Mouse (Mus musculus) T-helper 2 cell (primary cell): ENCODE data around the gene Rcc1.

ENCODE experiments used
- in situ Hi-C: fragments of 300-600 bp; cut with MboI, MseI; formaldehyde crosslinking; loops from one replicate; pipeline ENCODE4 v1.15.1; 2025; ENCODE audit warnings: high pct_unique_total_duplicates

The Rcc1 gene

DNA sequence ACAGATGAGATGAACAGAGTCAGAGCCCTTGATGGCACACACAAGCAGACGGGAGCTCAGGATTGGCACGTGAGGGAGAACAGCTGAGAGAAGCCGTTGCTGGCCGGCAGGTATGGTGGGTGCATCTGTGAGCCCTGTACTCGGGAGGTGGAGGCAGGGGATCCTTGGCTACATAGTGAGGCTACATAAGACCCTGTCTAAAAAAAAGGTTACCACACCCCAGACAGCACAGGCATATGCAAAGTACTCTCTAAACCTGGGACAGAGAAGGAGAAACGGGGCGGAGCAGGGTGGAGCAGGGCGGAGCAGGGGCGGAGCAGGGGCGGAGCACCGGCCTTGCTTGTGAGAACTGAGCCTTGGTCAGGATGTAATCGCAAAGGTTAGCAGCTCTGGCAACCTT lies 2.8 kb upstream of the Rcc1 start:
- in situ Hi-C loops = no loop called here

DNA sequence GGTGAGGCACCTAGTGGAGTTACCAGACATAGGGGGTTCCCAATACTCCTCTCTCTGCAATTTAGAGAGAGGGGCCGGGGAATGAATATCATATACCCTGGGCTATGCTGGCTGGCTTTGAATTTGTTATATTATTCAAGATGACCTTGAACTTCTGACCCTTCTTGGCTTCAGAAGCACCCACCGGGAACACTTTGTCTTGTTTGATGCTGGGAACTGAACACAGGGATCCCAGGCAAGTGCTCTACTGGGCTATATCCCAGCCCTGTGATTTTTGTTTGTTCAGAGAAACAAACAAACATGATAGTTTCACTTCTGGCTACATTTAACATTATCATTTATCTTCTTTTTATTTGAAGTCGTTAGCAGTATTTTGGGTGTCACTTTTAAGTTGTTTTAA lies 2.0 kb upstream of the Rcc1 start:
- in situ Hi-C loops = no loop called here

DNA sequence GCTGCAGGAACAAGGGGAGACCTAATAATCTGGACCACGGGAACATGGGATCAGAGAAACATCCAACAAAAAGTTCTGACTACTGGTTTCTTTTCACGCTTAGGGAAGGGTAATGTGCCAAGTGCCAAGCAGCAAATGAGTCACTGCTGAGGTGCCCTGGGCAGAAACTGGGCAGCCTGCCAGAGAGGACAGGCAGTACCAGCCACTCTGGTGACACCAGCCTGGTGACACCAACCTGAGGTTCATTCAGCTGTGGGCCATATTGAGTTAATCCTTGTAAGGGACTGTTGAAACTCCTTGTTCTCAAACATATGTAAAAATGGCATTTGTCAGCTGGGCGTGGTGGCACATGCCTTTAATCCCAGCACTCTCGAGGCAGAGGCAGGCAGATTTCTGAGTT lies 1.2 kb upstream of the Rcc1 start:
- in situ Hi-C loops = no loop called here

DNA sequence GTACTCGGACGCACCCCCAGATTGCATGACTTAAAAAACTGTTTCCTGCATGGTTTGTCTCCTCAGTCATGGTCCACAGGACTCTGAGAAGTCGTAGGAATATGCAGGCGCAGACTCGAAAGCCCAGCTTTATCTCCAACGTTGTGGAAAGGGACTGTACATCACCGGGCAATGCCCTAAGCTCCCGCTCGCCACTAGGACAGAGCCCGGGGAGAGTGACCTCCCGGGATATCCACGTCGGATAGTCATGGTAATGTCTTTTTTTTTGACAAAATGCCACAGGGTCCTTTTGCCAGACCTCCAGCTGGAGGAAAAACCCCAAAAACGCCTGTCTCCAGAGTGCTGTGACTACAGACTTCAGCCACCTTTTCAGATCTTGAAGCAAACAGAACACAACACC lies 666 bp downstream of the Rcc1 start:
- in situ Hi-C loops = no loop called here

DNA sequence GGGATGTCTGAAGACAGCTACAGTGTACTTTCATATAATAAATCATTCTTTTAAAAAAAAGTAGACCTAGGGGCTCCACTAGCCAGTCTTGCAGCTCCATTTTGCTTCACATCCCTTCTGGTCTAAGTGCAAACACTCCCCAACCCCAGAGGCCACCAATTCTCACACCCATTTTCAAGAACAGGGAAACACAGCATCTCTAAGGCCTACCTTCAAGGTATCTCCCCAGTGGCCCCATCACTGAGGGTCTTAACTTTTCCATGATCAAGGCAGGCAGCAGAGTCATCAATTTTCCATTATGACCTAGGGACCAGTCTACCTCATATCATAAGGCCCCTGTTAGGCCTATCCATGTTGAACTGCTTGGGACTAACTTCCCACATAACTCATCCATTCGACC lies 2.0 kb downstream of the Rcc1 start:
- in situ Hi-C loops = no loop called here

DNA sequence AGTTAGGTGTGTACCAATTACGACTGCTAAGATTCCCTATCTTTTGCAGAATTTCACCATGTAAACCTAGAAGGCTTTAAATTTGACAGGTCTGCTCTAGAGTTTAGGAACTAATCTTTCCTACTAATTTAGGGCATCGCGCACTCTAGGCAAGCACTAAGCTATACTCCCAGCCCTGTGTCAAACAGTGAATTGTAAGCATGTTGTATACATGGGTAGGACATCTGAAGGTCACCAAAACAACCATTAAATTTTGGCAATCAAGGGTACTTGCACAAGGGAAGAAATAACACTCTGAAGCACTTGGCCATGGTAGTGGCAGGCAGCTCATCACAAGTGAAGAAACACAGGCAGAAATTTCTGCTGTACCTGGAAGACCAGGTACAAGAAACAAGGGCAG lies 2.6 kb downstream of the Rcc1 start:
- in situ Hi-C loops = no loop called here

DNA sequence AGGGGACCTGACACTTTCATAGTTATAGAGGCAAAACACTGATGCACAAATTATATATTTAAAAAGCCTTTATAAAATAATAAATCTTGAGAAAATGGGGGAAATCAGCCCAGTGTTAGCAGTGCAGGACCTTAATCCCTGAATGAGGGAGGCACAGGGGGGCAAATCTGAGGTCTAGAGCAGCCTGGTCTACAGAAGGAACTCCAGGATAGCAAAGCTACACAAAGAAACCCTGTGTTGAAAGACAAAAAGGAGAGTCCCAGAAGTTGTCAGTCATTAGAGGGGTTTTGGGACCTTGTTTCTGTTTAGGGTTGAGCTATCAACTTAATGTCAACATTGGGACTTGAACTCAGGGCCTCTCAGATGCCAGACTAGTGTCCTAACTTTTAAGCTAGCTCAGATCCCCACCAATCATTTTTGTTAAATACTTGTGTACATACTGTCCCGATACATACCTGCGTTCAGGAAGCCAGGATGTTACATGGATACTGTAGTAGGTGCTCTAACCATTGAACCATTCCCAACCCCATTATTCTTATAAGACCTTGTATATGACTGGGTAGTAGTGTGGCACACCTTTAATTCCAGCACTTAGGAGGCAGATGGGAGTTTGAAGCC lies 3.2 kb downstream of the Rcc1 start:
- in situ Hi-C loops = no loop called here

DNA sequence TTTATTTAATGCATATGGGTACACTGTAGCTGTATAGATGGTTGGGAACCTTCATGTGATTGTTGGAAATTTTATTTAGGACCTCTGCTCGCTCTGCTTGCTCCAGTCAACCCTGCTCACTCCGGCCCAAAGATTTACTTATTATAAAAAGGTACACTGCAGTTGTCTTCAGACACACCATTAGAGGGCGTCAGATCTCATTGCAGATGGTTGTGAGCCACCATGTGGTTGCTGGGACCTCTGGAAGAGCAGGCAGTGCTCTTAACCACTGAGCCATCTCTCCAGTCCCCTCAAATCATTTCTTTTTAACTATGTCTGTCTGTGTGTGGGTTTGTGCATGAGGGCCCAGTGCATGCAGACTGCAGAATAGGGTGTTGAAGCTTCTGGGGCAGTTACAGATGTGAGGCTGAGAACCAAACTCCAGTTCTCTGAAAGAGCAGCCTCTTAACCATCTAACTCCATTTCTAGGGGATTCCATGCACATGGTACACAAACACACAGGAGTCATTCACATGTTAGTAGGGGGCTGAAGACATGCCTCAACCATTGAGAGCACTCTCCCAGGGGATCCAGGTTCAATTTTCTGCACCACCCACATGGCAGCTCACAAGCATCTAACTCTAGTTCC lies 3.8 kb downstream of the Rcc1 start:
- in situ Hi-C loops = no loop called here

DNA sequence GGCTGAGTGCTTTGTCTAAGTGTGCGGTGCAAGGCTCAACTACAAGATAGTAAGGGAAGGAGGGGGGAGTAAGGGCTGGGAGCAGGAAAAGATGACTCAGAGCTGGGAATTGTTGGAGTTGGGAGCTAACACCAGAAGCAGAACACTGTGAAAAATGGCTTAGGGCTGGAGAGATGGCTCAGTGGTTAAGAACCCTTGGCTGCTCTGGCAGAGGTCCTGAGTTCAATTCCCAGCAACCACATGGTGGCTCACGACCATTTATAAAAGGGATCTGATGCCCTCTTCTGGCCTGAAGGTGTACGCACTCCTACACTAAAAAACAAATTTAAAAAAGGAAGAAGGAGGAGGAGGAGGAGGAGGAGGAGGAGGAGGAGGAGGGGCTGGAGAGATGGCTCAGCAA lies 6.7 kb downstream of the Rcc1 start:
- in situ Hi-C loops = no loop called here

DNA sequence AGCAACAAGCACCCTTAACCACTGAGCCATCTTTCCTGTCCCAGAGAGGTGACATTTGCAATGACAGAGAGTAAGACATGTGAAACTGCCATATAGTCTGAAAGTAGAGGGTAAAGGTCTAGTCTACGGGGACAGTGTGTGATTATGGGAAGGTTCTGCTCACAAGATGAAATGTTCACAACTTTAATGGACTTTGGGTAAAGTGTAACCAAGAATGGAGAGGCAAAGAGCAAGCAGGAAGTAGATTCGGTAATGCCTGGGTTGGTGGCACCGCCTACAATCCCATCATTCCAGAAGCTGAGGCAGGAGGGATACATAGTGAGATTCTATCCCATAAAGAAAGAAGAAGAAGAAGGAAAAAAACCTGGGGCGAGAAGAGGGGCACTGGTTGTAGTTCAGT lies 7.1 kb downstream of the Rcc1 start:
- in situ Hi-C loops = no loop called here

DNA sequence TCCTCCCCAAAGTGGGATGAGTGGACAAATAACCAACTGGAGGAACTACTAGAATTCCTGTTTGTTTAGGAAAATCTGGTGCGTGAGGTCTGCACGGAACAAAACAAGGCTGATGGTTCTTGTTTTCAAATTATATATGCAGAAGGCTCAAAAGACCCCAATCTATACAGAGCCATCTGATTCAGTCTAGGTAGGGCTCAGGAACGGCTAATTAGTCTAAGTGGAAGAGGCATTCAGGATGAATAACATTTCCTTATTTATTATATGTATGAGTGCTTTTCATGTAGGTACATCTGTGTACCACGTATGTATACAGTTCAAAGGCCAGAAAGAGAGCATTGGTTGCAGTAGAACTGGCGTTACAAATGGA lies 7.6 kb downstream of the Rcc1 start:
- in situ Hi-C loops = no loop called here

DNA sequence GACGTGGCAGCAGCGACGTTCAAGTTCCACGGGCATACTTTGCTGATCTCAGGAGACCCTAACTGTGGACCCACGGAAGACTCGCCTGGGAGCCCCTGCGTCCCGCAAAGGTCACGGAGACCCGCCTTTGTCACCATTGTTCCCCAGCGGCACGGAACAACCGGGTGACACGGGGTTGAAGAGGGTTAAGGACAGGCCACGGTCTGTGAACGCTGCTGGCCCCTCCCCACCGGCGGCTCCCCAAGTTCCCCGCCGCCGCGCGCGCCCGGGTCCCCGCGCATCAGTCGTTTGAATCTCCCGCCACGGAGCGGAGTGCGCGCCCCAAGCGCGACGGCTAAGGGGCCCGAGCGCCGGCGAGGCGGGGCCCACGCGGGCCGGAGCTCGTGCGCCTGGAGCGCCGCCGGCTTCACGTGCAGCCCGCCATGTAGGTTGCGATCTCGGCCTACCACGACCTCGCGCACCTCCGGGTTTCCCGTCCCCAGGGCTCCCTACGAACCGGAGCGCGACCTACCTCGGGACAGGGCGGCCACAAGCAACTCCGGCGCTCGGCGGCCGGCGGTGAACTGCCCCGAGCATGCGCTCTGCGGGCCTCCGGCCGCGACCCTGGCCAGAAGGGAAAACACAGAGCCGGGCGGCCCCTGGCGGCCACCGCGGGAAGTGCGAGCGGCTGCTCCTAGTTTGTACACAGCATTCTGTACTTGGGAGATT lies 8.1 kb downstream of the Rcc1 start:
- in situ Hi-C loops = no loop called here

DNA sequence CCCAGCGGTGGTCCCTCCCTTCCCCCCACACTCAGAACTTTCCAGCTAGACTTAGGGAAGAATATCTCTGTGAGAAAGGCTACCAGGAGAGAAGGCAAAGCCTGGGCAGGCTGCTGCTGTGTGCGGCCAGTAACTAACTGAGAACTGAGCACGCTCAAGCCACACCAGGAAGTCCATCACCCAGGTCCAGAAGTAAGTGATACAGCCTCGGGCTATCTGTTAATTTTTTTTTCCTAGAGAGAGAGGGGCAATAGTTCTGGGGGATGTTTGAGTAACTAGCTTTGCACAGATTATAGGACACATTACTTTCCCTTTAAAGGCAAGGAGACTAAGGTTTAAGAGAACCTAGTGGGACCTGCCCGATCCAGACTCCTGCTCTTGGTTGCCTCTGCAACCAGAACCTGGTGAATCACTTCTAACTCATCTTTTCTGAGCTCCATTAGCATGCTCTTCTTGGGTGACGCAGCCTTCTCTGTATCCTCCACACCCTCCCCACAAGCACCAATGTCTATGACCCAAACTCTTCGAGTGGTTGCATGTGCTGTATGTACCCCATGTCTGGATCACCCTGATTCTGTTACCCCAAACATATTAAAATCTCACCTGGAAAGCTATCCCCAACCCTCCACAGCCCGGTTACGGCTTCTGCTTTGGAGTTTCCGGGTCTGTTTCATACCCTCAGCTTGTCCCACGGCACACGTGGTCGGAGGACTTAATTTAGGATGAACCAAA lies 8.8 kb downstream of the Rcc1 start:
- in situ Hi-C loops = no loop called here

DNA sequence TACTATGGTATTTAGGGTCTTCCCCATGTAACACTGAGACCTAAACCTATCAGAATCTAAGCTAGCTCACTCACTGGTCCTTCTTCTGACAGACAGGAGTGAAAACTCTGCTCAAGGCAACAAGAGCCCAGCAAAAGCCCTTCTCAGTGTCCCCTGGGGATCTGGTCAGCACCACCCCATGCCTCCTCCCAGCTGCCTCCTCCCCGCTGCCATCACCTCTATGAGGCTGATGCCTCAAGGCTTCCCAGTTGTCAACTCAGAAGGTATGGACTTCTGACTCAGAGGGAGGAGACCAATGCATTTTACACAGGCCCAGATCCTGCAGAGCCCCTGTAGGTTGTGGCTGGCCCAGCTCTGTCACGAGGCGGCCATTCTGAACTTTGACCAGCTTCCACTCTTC lies 12.0 kb downstream of the Rcc1 start:
- in situ Hi-C loops = no loop called here

DNA sequence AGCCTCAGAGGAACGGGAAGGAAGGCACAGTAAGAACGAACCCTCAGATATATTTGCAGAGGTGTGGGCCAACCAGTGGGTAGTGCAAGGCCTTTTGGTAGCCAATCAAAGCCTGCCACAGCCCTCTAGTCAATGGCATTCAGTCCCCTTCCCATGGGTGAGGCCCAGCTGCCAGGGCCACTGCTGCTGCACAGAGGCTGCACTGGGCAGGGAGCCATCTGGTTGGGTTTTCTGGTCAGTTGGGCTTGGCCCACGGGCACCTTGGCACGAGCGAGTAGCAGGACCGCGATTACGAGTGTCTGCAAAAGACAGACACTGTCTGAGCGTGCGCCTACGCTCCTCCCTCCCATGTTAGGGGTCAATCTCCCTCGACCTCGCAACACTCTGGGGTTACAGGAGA lies 14.5 kb downstream of the Rcc1 start:
- in situ Hi-C loops = no loop called here

DNA sequence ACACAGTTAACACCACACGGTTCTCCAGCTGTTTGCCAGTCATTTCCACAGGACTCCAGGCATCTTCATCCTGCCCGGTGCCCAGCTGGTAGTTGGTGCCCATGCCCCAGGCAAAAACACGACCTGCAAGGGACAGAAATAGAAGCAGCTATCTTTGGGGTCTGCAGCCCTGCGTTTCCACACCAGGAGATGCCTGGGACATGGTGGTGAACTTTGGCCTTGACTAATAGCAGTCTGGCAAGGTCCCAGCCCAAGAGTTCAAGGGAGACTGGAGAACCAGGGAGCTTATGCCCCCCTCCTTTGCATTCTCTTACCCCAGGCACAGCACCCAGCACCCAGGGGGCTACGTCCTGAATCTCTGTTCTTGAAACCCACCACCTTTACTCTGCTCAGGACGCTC lies 20.5 kb downstream of the Rcc1 start:
- in situ Hi-C loops = no loop called here

DNA sequence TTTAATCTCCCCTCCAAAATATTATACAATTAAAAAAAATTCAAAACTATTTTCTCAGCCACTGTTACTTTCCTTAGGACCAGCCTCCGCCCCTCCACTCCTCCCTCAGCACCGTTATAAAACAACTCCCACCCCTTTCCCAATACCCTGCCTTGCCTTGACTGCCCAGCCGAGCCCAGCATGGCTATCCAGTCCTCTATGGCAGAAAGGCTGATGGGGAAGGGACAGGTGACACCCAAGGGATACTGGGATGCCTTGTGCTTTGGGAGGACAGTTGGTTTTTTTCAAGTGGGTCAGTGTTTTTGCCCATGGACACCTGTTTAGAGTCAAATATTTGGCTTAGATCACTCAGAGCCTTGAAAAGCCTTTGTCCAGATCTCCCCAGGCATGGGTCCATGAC lies 21.4 kb downstream of the Rcc1 start:
- in situ Hi-C loops = no loop called here

DNA sequence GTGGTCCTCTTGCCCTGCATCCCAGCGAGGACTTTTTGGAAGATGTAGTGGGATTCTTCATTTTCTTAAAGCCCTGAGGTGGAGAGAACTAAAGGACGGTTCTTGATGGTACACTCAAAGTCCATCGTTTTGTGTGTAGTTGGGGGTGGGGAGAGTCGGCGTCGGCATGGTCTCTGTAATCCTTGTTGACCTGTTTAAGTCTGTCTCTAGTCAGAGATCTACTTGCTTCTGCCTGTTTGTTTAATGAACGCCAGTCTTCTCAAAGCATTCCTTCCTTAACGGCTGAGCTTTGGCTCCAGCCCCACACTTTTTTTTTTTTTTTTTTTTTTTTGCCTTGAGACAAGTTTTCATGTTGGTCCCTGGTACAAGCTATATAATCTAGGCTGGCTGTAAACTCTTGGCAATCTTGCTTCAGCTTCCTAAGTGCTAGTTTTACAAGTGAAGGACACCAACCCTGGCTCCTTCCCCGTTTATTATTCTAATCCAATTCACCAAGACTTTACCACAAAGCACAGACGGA lies 23.5 kb downstream of the Rcc1 start:
- in situ Hi-C loops = no loop called here

DNA sequence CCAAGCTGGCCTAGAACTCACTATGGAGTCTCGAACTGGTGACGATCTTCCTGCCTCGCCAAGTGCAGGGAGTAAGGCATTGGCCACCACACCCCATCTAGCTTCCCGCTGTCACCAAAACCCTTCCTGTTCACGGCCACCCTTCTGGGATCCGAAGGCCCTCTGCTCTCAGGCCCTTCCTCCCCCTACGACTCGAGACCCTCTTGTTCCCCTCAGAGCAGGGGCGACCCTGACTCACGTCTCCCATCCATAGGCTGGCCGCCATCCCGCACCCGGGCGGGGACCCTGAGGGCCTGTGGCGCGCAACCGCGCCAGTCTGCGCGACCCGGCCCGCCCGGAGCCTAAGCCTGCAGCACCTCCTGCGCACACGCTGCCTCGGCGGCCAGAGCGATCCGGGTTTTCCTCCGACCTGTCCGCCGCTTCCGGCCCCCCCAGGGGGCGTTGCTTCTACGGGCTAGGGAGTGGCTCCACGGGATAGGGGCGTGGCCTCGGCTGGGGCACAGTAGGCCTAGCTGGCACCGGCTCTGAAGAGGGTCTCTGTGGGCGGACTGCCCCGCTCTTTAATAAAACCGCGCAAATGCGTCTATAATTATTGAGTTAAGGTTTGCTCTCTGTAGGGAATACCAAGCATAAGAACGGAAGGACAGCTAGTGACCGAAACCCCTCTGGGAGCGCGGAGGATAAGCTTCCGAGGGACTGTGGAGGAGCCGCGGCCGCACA lies 24.1 kb downstream of the Rcc1 start, which contains the start of gene Trnau1ap:
TSS of gene Trnau1ap (minus strand) at position 424 of the 720 bp plus-strand sequence.
- in situ Hi-C loops = no loop called here

DNA sequence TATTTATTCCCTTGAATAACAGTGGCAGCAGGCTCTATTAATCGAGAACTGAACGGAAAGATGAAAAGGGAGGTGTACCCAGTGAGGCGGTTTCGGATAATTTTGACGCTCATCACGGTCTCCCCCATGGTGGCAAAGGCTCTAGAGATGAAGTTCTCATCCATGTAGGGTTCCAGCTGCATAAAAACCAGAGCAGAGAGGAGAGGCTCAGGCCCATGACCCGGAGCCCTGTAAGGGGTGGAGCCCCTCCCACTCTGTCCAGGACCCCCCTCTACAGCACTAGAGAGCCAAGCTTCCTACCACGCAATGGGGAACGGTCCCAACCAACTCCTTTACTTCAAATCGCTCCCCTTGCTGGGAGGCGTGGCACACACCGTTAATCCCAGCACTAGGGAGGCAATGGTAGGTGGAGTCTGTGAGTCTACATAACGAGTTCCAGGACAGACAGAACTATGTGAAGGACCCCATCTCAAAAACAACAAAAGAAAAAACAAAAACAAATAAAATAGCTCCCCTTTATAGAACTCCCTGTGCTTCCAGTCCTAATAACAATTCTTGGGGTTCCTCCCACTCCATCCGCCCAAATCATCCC lies 24.9 kb downstream of the Rcc1 start:
- in situ Hi-C loops = no loop called here

DNA sequence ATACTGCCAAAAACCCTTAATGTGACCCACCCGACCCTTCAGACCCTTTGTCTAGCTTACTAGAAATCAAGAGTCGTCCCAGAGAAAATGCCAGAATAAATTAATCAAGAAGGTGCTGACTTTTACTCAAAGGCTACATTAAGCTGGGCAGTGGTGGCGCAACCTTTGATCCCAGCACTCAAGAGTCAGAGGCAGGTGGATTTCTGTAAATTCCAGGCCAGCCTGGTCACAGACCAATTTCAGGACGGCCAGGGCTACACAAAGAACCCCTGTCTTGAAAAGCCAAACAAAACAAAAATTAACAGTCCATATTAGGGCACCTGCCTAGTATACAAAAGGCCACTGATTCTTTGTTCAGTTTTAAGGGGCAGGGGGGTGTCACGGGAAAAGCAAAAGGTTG lies 26.9 kb downstream of the Rcc1 start:
- in situ Hi-C loops = no loop called here
